Mouse (Mus musculus): ENCODE measurements around the gene Macrod1. TPM values are rescaled to one million over a fixed set of nuclear protein-coding genes. Genes with fewer than 3 reads are reported as not detected.

The Macrod1 gene
- polyA plus RNA-seq, 1 experiment = 33.8 TPM

DNA sequence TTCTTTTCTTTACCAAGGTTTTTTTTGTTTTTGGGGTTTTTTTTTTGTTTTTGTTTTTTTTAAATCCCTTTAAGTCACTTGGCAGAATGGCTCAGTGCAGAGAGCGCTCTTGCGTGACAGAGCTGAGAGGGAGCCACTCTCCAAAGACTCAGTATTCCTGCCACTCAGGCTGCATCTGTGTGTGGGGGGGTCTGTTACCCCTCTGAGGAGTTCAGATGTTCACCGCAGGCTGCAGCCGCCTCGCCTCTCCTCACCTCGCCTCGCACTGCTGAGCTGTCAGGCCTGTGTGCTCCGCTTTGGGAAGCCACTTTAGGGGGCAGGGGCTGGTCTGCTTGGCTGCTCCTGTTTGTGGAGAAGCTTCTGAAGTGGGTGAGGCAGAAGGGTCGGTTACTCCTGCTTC is 48.9 kb downstream of the Macrod1 start, which contains the start of gene Flrt1:
Gene Flrt1 (minus strand): TSS at position 186 of the 400 bp plus-strand sequence.
- no peaks in the 10 kb centered on the region for H3K27me3 ChIP-seq (ENCODE audit: control insufficient read depth, insufficient read depth, low read length)
- no peak within 1 kb of the TSS for H3K27ac ChIP-seq (ENCODE audit: insufficient read depth, low read length)
- no peak for DNase-seq
- TF ChIP-seq CTCF (IDR thresholded peaks at IDR 0.05; ENCODE audit: borderline replicate concordance, insufficient read depth, low read depth, low read length) (no peak), POLR2A (IDR thresholded peaks at IDR 0.05; ENCODE audit: borderline replicate concordance, insufficient read depth, low read length) (no peak)
- 77% methylated on average over 9 of the region's 9 CpGs for WGBS
- no peak within 1 kb of the TSS for H3K4me3 ChIP-seq (replicated peaks; ENCODE audit: insufficient read depth, low read depth, low read length)
- peaks cover 49% of the 10 kb centered on the region for H3K4me1 ChIP-seq (ENCODE audit: control insufficient read depth, insufficient read depth, low read length)

GRCm38 (mm10) chr19:7106566-7106965 is 50.0 kb downstream of the Macrod1 start:
- no peak for DNase-seq
- Histone ChIP-seq H3K4me1 (ENCODE audit: control insufficient read depth, insufficient read depth, low read length) (peaks cover 59% of the 10 kb centered on the region), H3K27ac (ENCODE audit: insufficient read depth, low read length) (no peak overlapping the region), H3K27me3 (ENCODE audit: control insufficient read depth, insufficient read depth, low read length) (no peaks in the 10 kb centered on the region), H3K4me3 (replicated peaks; ENCODE audit: insufficient read depth, low read depth, low read length) (no peak overlapping the region)
- TF ChIP-seq POLR2A (IDR thresholded peaks at IDR 0.05; ENCODE audit: borderline replicate concordance, insufficient read depth, low read length) = no peak
- no peak for TF ChIP-seq CTCF (IDR thresholded peaks at IDR 0.05; ENCODE audit: borderline replicate concordance, insufficient read depth, low read depth, low read length)
- 53% methylated on average over 2 of the region's 2 CpGs for WGBS

GRCm38 (mm10) chr19:7107174-7107573 is 50.6 kb downstream of the Macrod1 start:
- no peak overlapping the region for H3K27ac ChIP-seq (ENCODE audit: insufficient read depth, low read length)
- H3K4me3 ChIP-seq (replicated peaks; ENCODE audit: insufficient read depth, low read depth, low read length) = no peak overlapping the region
- DNase-seq = peak; percentile 51 to 53
- H3K4me1 ChIP-seq (ENCODE audit: control insufficient read depth, insufficient read depth, low read length) = peaks cover 66% of the 10 kb centered on the region
- H3K27me3 ChIP-seq (ENCODE audit: control insufficient read depth, insufficient read depth, low read length) = no peaks in the 10 kb centered on the region
- TF ChIP-seq POLR2A (IDR thresholded peaks at IDR 0.05; ENCODE audit: borderline replicate concordance, insufficient read depth, low read length) = no peak
- TF ChIP-seq CTCF (IDR thresholded peaks at IDR 0.05; ENCODE audit: borderline replicate concordance, insufficient read depth, low read depth, low read length) = no peak
- 14% methylated on average over 4 of the region's 4 CpGs for WGBS

- WGBS = 40% methylated on average over 6 of the region's 6 CpGs
- peak; percentile 58 for DNase-seq
- no peak overlapping the region for H3K27ac ChIP-seq (ENCODE audit: insufficient read depth, low read length)
- peaks cover 63% of the 10 kb centered on the region for H3K4me1 ChIP-seq (ENCODE audit: control insufficient read depth, insufficient read depth, low read length)
- H3K27me3 ChIP-seq (ENCODE audit: control insufficient read depth, insufficient read depth, low read length) = no peaks in the 10 kb centered on the region
- peak; percentile 49; the same call in 1 of the 2 replicates for TF ChIP-seq CTCF (IDR thresholded peaks at IDR 0.05; ENCODE audit: borderline replicate concordance, insufficient read depth, low read depth, low read length)
- no peak for TF ChIP-seq POLR2A (IDR thresholded peaks at IDR 0.05; ENCODE audit: borderline replicate concordance, insufficient read depth, low read length)
- no peak overlapping the region for H3K4me3 ChIP-seq (replicated peaks; ENCODE audit: insufficient read depth, low read depth, low read length)
Measured at GRCm38 (mm10) chr19:7108114-7108905, 51.7 kb downstream of the Macrod1 start.

GRCm38 (mm10) chr19:7110097-7110496 is 53.5 kb downstream of the Macrod1 start:
- no peak overlapping the region for H3K4me3 ChIP-seq (replicated peaks; ENCODE audit: insufficient read depth, low read depth, low read length)
- H3K4me1 ChIP-seq (ENCODE audit: control insufficient read depth, insufficient read depth, low read length) = peaks cover 53% of the 10 kb centered on the region
- no peaks in the 10 kb centered on the region for H3K27me3 ChIP-seq (ENCODE audit: control insufficient read depth, insufficient read depth, low read length)
- WGBS = 79% methylated on average over 5 of the region's 5 CpGs
- TF ChIP-seq CTCF (IDR thresholded peaks at IDR 0.05; ENCODE audit: borderline replicate concordance, insufficient read depth, low read depth, low read length) (no peak), POLR2A (IDR thresholded peaks at IDR 0.05; ENCODE audit: borderline replicate concordance, insufficient read depth, low read length) (no peak)
- no peak overlapping the region for H3K27ac ChIP-seq (ENCODE audit: insufficient read depth, low read length)
- DNase-seq = no peak

- DNase-seq = no peak
- TF ChIP-seq CTCF (IDR thresholded peaks at IDR 0.05; ENCODE audit: borderline replicate concordance, insufficient read depth, low read depth, low read length) (no peak), POLR2A (IDR thresholded peaks at IDR 0.05; ENCODE audit: borderline replicate concordance, insufficient read depth, low read length) (no peak)
- 28% methylated on average over 6 of the region's 6 CpGs for WGBS
- H3K4me1 ChIP-seq (ENCODE audit: control insufficient read depth, insufficient read depth, low read length) = peaks cover 53% of the 10 kb centered on the region
- H3K27me3 ChIP-seq (ENCODE audit: control insufficient read depth, insufficient read depth, low read length) = no peaks in the 10 kb centered on the region
- H3K4me3 ChIP-seq (replicated peaks; ENCODE audit: insufficient read depth, low read depth, low read length) = no peak overlapping the region
- H3K27ac ChIP-seq (ENCODE audit: insufficient read depth, low read length) = no peak overlapping the region
Measured at GRCm38 (mm10) chr19:7110875-7111274, 54.3 kb downstream of the Macrod1 start.

DNA sequence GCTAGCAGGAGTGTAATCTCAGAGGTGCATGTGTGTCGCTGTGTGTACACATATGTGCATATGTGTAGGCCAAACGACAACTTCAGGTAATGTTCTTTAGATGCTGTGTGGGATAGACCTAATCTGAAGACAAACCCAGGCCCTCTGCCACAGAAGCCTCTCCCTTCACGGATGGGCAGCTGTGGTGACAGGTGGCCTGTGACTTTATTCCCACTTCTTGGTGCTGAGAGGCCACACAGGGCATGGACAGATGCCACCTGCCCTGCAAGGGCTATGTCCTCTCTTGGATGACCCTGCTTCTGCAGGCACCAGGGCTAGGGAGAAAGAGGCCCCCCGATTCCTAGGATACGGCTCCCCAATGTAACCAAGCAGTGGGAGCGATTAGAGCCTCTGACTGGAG is 54.7 kb downstream of the Macrod1 start:
- no peak for DNase-seq
- Histone ChIP-seq H3K27me3 (ENCODE audit: control insufficient read depth, insufficient read depth, low read length) (no peaks in the 10 kb centered on the region), H3K4me3 (replicated peaks; ENCODE audit: insufficient read depth, low read depth, low read length) (no peak overlapping the region), H3K27ac (ENCODE audit: insufficient read depth, low read length) (no peak overlapping the region), H3K4me1 (ENCODE audit: control insufficient read depth, insufficient read depth, low read length) (peaks cover 55% of the 10 kb centered on the region)
- TF ChIP-seq CTCF (IDR thresholded peaks at IDR 0.05; ENCODE audit: borderline replicate concordance, insufficient read depth, low read depth, low read length) = no peak
- no peak for TF ChIP-seq POLR2A (IDR thresholded peaks at IDR 0.05; ENCODE audit: borderline replicate concordance, insufficient read depth, low read length)
- WGBS = 49% methylated on average over 6 of the region's 6 CpGs

- H3K27me3 ChIP-seq (ENCODE audit: control insufficient read depth, insufficient read depth, low read length) = no peaks in the 10 kb centered on the region
- 77% methylated on average over 4 of the region's 4 CpGs for WGBS
- peaks cover 53% of the 10 kb centered on the region for H3K4me1 ChIP-seq (ENCODE audit: control insufficient read depth, insufficient read depth, low read length)
- no peak for DNase-seq
- H3K27ac ChIP-seq (ENCODE audit: insufficient read depth, low read length) = no peak overlapping the region
- TF ChIP-seq POLR2A (IDR thresholded peaks at IDR 0.05; ENCODE audit: borderline replicate concordance, insufficient read depth, low read length) (no peak), CTCF (IDR thresholded peaks at IDR 0.05; ENCODE audit: borderline replicate concordance, insufficient read depth, low read depth, low read length) (no peak)
- H3K4me3 ChIP-seq (replicated peaks; ENCODE audit: insufficient read depth, low read depth, low read length) = no peak overlapping the region
Measured at GRCm38 (mm10) chr19:7111710-7112109, 55.1 kb downstream of the Macrod1 start.
